Mouse (Mus musculus) heart, adult 2 months (tissue): ENCODE results near the gene Grin2b.

Experiments
- CTCF ChIP-seq: fragments of 200-600 bp; IDR thresholded peaks from 2 replicates; pipeline ENCODE4 v1.8.1; 2022; ENCODE audit warnings: antibody characterized with exemption, mild to moderate bottlenecking, moderate library complexity
- EP300 ChIP-seq: fragments of 200-500 bp; IDR thresholded peaks from 2 replicates; pipeline ENCODE4 v1.6.1; 2011; ENCODE audit warnings: low read depth, low read length, control low read depth; ENCODE audit not compliant: insufficient read depth

- no peak for TF ChIP-seq CTCF
- no peak for TF ChIP-seq EP300
These were observed 489.1 kb downstream of the Grin2b start for GRCm38 (mm10) chr6:135684206-135684605.
